Mouse (Mus musculus) C2C12 (cell line): ENCODE measurements around the gene Zwilch.

ENCODE experiments used
- CEBPB ChIP-seq: IDR thresholded peaks from one replicate; pipeline ENCODE4 v1.6.1; 2011; ENCODE audit warnings: low read depth, mild to moderate bottlenecking, control low read depth, moderate library complexity
- CTCF ChIP-seq: IDR thresholded peaks from one replicate; pipeline ENCODE4 v1.5.1; 2011; ENCODE audit not compliant: control insufficient read depth, insufficient read depth, insufficient read length
- MAX ChIP-seq: IDR thresholded peaks from one replicate; pipeline ENCODE4 v1.6.1; 2011; ENCODE audit warnings: mild to moderate bottlenecking, control low read depth
- USF1 ChIP-seq: IDR thresholded peaks from one replicate; pipeline ENCODE4 v1.6.1; 2011; ENCODE audit warnings: low read depth, mild to moderate bottlenecking, control low read depth, moderate library complexity

- TF ChIP-seq CTCF = no peak
- TF ChIP-seq USF1 = no peak
- TF ChIP-seq MAX = no peak
- TF ChIP-seq CEBPB = no peak
Measured at GRCm38 (mm10) chr9:64198068-64198762, 25.3 kb upstream of the Zwilch start.
